Mouse (Mus musculus) left cerebral cortex, postnatal 4 days (tissue): ENCODE data around the gene Insc. TPM values are rescaled to one million over a fixed set of nuclear protein-coding genes. Genes with fewer than 3 reads are reported as not detected.

Experiments used
- DNase-seq: peaks from one replicate; pipeline ENCODE4 v3.0.0-alpha.2; 2022
- intact Hi-C: fragments of 180-260 bp; cut with DNase I; formaldehyde crosslinking; loops from one replicate; pipeline ENCODE4 v1.15.1; 2025
- total RNA-seq, 2 experiments: library from RNA; stranded (reverse); gene quantifications; 2 replicates each; pipeline ENCODE4 v1.2.3; 2021

The Insc gene
- total RNA-seq, 2 experiments from 2014 or later = 0.85 to 1.3 TPM

- no peak for DNase-seq
- intact Hi-C loops = loop anchor here (5.0 to 10.0 kb wide), 3 partner anchors 83 to 313 kb away; no protein-coding TSS in a partner anchor
Measured at GRCm38 (mm10) chr7:114817879-114818278, 74.4 kb downstream of the Insc start.

GRCm38 (mm10) chr7:114818351-114818750, 74.9 kb downstream of the Insc start:
- intact Hi-C loops = loop anchor here (5.0 to 10.0 kb wide), 3 partner anchors 84 to 314 kb away; no protein-coding TSS in a partner anchor
- DNase-seq = no peak

- no peak for DNase-seq
- intact Hi-C loops = loop anchor here (5.0 to 10.0 kb wide), 3 partner anchors 84 to 314 kb away; no protein-coding TSS in a partner anchor
Measured at GRCm38 (mm10) chr7:114818836-114819235, 75.3 kb downstream of the Insc start.

GRCm38 (mm10) chr7:114822736-114823135, 79.2 kb downstream of the Insc start:
- intact Hi-C loops = no loop called here
- no peak for DNase-seq

DNA sequence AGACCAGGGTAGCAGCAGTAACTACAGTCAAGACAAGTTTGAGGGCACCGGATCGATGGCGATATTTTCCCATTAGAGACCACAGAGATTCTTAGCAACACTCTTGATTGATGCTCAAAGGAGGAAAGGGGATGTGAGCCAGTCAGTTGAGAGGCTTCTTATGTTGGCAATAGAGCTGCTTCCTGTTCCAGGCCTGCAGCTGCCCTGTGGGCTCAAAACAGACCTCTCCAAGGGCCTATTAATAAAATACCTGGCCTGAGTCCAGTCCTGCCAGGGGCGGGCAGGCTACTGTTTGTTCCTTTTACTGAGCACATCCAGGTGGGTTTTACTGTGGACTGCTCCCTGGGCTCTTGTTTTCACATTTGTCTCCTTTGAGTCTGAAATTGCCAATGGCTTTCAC, 83.9 kb downstream of the Insc start:
- intact Hi-C loops = no loop called here
- peak; percentile 26 for DNase-seq

DNA sequence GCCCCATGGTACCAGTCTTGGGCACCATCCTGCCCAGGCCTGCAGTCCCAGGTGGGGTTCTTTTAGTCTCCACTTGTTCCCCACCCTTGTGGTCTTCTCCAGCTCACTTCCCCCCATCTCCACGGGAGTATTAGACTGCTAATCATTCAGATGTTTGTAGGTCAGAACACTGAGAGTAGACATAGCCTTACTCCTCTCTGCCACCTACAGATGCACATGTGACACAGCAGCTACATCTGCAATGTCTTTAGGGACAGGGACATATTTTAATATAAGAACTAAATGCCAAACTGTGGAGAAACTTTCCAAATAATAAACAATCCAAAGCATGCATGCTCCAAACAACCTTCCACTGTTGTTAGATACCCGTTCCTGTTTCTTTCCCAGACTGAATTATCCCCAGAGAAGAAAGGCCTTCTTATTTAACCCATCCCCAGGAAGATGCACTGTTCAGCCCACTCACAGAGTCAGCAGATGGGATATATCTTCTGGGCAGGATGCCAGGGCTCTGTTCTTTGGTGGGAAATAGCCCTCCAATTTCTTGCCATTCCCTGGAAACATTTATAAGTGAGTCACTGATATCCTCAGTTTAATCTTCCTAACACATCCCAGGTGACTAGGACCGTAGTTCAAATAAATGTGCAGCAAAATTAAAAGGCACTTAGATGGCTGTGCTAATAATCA, 88.9 kb downstream of the Insc start:
- intact Hi-C loops = no loop called here
- DNase-seq = peak; percentile 68

- no peak for DNase-seq
- intact Hi-C loops = no loop called here
Measured at GRCm38 (mm10) chr7:114834504-114834903, 91.0 kb downstream of the Insc start.

GRCm38 (mm10) chr7:114837268-114837667, 93.8 kb downstream of the Insc start:
- DNase-seq = no peak
- intact Hi-C loops = no loop called here

DNA sequence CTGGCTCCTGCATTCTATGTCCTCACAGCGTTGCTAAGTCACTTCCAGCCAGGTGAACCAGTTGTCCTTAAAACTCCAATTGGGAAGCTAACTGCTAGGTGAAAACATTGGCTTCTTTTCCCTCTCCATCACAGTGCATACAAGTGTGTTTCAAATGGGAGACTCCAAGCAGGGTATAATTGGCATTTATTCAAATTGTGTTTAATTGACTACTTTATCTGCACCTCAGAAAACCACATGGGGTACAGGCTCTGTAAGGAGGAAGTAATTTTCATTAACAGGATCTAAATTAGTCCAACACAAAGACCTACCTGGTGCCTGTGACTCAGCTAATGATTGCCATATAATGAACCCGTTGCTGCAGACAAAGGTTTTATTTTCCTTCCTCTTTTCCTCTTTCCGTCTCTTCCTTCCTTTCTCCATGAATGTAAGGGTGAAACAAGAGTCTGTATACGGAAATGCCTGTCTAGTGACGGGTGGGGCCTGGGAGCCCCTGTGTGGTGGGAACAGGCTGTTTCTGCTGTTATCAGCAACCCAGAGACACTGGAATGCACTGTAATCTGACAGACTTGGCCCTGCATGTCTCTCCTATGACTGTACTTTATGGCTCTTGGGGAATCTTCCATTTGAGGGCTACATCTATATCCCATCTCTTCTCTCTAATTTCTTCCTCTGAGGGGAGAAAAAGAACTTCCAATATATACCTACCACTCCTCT, 96.7 kb downstream of the Insc start:
- intact Hi-C loops = no loop called here
- DNase-seq = no peak

GRCm38 (mm10) chr7:114842644-114843211, 99.2 kb downstream of the Insc start:
- DNase-seq = peak; percentile 87
- intact Hi-C loops = no loop called here

- intact Hi-C loops = no loop called here
- no peak for DNase-seq
Measured at GRCm38 (mm10) chr7:114847179-114847578, 103.7 kb downstream of the Insc start.

DNA sequence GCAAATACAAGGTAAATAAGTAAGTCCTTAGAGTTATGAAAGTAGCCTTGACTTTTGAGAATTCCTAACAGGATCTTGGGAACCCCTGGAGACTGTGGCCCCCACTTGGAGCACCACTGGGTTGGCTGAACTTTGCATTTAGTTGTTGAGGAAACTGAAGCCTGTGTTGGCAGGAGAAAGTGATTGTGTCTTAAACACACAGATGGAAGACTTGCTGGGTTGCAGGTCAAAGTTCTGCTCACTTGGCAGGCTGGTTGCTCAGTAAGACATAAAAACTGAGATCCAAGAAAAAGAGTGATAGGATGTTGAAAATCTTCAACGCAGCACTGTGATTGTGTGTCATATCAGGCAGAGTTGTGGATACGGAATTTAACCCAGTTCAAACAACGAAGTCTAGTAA, 108.9 kb downstream of the Insc start:
- intact Hi-C loops = no loop called here
- DNase-seq = no peak

- no peak for DNase-seq
- intact Hi-C loops = no loop called here
Measured at GRCm38 (mm10) chr7:114854169-114854568, 110.7 kb downstream of the Insc start.

GRCm38 (mm10) chr7:114860858-114861523, 117.5 kb downstream of the Insc start:
- no peak for DNase-seq
- intact Hi-C loops = no loop called here

DNA sequence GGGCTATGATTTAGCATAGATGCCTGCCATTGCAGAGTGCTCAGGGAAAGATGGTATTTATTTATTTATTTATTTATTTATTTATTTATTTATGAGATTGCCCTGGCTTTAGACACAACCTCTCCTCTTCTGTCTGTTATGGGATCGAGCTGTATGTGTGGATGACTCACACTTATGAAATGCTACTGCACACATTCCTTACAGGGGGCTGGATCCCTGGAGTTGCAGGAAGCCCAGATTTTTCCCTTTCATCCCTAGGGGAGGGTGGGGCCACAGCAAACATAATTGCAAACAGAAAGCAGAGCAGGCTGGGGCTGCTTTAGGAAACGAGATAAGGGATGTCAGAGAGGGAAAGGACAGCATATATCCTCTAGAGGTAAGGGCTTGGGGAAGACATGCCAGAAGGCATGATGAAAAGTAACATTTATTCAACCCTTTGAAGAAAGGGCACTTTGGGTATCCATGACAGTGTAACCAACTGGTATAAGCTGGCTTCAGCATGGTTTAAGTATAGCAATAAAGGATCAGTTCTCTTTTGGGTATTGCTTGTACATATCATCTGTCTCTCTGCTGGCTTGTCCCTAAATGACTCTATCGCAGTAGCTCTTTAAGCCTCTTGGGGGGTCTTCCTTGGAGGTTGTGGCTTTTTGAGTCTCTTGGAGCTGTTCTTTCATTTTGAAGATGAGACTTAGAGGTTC, 130.0 kb downstream of the Insc start:
- intact Hi-C loops = loop anchor here (5.0 kb wide), 1 partner anchor 1164 kb away; the partner anchor contains the start of genes 1110004F10Rik and Sox6
- DNase-seq = no peak

DNA sequence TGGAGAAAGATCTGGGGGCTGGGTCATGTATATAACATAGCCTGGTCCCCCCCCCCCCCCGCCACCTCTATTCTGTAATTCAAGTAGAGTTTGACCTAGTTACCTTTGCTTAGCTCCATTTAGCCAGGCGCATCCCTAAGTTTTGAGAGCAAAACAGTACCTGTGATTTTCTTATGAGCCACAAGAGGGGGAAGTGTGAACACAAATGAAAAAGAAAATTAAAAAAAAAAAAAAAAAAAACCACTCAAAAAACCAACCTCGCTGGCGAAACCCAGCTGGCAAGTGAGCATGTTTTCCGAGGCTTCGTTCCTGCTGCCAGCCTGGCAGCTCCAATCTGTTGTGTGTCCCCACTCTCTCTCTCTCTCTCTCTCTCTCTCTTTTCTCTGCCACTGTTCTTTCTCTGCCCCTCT, 130.5 kb downstream of the Insc start:
- DNase-seq = peak; percentile 86
- intact Hi-C loops = loop anchor here (5.0 kb wide), 1 partner anchor 1163 kb away; the partner anchor contains the start of genes 1110004F10Rik and Sox6

DNA sequence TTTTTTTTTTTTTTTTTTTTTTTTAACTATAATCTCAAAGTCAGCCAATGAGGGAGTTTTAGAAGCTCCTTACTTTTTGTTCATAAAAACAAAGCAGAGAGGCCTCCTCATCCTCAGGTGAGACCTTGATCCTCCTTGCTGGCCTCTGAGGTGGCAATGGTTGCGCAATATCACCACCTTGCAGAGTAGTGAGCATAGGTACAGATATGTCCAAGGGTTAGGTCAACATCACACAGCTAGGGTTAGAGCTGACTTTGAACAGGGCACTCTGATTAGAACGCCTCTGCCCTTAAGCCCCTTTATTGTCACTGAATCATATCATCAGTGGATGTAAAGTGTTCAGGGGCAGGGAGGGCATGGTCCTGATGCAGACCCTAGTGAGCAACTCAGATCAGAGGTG, 131.1 kb downstream of the Insc start:
- DNase-seq = no peak
- intact Hi-C loops = loop anchor here (5.0 kb wide), 1 partner anchor 1163 kb away; the partner anchor contains the start of genes 1110004F10Rik and Sox6

DNA sequence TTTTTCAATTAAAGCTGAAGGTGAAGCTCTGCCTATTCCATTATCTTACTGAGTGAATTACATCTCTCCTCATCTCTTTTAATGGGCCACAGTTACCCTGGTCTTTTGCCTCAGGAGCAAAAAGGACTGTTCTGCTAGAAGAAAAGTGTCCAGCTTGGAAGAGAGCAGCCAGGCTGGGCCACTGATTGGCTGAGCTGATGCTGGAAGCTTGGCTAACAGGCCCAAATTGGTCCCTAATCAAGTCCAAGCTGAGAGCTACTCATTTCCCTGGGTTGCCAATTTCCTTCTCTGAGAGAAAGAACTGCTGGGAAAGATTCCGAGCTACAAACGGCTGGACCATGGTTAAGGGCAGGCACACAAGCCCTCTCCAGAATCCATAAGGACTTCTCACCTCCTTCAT, 140.1 kb downstream of the Insc start:
- intact Hi-C loops = no loop called here
- DNase-seq = no peak

DNA sequence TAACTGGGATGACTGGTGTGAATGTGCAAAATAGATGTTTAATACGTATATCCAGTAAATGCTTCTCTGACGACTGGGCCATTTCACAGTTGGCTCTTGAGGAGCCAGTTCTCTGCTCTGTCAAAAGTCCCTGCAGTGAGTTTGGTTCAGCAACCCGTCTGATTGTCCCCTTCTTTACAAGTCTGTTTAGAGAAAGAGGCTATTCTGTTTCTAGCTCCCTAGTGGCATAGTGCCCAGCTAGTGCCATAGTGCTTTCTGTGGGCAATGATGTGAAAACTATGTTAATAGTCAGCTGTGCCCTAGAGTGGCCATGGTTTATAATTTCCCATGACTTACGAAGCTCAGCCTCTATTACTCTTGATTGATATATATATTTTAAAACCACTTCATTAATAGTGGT, 143.4 kb downstream of the Insc start:
- peak; percentile 67 for DNase-seq
- intact Hi-C loops = no loop called here

- intact Hi-C loops = no loop called here
- DNase-seq = no peak
Measured at GRCm38 (mm10) chr7:114890215-114890614, 146.7 kb downstream of the Insc start.
